Mouse (Mus musculus) testis, adult 2 months (tissue): ENCODE results near the gene Fam241b.

ENCODE experiments used
- CTCF ChIP-seq: fragments of 200-500 bp; IDR thresholded peaks from 2 replicates; pipeline ENCODE4 v1.5.1; 2012; ENCODE audit warnings: low read depth, mild to moderate bottlenecking, inconsistent platforms, low read length, moderate library complexity; ENCODE audit not compliant: control insufficient read depth, insufficient read depth, insufficient replicate concordance
- POLR2A ChIP-seq: fragments of 200-500 bp; IDR thresholded peaks from 2 replicates; pipeline ENCODE4 v1.6.1; 2012; ENCODE audit warnings: low read depth, mild to moderate bottlenecking, inconsistent platforms, low read length, moderate library complexity; ENCODE audit not compliant: control insufficient read depth

DNA sequence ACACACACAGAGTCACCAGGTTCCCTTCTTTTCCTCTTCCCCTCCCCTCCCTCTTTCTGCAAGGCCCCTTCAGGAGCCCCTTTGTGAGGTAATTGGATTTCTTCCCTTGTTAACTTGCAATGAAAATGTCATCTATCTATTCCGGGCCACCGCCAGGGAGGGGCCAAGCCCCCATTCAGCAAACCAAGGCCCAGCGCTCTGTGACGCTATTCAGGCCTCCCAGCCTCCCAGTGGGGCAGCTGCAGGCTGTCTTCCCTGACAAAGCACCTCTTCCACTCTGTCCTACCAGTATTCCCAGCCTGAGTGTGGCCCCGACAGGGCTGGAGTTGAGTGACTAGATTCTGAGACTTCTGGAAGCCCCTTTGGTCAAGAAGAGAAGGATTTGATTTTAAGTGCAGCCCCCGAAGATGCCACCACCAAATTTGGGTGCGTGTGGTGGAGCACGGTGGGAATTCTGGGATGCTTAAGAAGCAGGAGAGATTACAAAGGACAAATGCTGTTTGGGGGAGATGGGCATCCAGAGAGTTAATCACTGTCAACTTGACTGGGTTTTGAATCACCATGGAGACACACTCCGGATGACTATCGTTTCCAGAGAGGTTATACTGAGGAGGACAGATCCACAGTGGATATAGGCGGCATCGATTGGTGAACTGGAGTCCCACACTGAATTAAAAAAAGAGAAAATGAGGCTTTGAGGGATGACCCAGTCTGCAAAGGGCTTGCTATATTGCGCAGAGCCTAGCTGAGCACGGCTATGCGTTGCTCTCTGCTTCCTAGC is 31.0 kb upstream of the Fam241b start:
- TF ChIP-seq POLR2A (no peak), CTCF (no peak)
